Mouse (Mus musculus) cortical plate, adult 2 months (tissue): Measurements from ENCODE around the gene 4922502D21Rik.

ENCODE experiments used
- CTCF ChIP-seq: fragments of 200-500 bp; IDR thresholded peaks from 2 replicates; pipeline ENCODE4 v1.5.1; 2011; ENCODE audit warnings: mild to moderate bottlenecking, control low read depth, low read length; ENCODE audit not compliant: insufficient read depth; ENCODE audit errors: extremely low read depth
- POLR2A ChIP-seq: fragments of 200-500 bp; IDR thresholded peaks from 2 replicates; pipeline ENCODE4 v1.6.1; 2011; ENCODE audit warnings: mild to moderate bottlenecking, low read length, control low read depth; ENCODE audit not compliant: insufficient read depth; ENCODE audit errors: extremely low read depth

- TF ChIP-seq CTCF (no peak), POLR2A (no peak)
Observed at GRCm38 (mm10) chr6:129315698-129316097, 15.9 kb downstream of the 4922502D21Rik start.
